Mouse (Mus musculus): ENCODE data around the gene Tmem206. TPM values are rescaled to one million over a fixed set of nuclear protein-coding genes. Genes with fewer than 3 reads are reported as not detected.

Gene Tmem206
- 3.4 TPM in 1 of 2 replicates, not detected in the other for polyA plus RNA-seq (2012; ENCODE audit: insufficient read depth, low replicate concordance)

DNA sequence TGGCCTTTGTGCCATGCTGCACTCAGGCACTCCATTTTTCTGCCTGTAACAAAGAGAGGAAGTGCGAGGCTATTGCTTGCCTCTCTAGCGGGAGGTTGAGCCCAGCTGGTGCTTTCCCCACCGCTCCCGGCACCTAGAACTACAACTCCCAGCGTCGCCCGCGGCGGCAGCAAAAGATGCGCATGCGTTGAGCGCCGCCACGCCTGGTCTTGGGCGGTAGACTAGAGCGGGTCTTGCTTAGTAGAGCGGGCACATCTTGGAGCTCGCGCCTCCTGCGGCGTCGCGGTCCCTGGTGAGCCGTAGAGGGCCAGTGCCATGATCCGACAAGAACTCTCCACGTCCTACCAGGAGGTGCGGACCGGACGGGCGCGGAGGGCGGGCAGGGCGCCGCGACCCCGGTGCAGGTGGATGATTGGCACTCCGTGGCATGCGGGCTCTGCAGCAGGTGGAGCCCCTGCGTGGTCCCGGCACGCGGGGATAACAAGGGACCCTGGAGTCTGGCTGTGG, at the start of gene Tmem206:
Gene Tmem206 (plus strand): TSS at position 187 of the 507 bp plus-strand sequence.
- Histone ChIP-seq H3K27me3 (replicated peaks) (peaks cover 24% of the 10 kb centered on the region), H3K9me3 (peaks cover 1% of the 10 kb centered on the region; the same call in 1 of the 2 replicates), H3K4me1 (peaks cover 41% of the 10 kb centered on the region), H3K4me3 (replicated peaks) (peak within 1 kb of the TSS; percentile 99), H3K36me3 (replicated peaks; ENCODE audit: low read length) (peaks cover 11% of the 10 kb centered on the region)
- TF ChIP-seq GATA1 (IDR thresholded peaks at IDR 0.05; ENCODE audit: borderline replicate concordance, low read length) (no peak), FLI1 (IDR thresholded peaks at IDR 0.05; ENCODE audit: low read length) (no peak)

DNA sequence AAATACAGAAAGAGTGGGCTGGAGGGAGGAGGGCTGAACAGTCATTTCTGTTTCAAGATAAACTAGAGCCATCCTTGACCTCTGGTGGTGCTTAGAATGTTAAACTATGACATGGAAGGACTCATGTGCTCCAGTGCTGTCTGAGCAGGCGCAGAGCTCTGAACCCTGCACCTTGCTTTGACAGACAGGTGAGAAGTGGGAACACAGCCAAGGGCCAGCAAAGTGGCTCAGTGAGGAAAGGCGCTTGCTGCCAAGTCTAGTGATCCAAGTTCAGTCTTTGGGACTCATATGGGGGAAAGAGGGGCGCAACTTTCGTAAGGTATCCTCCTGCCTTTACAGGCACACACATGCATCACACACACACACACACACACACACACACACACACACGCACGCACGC, 49.5 kb upstream of the Tmem206 start:
- Histone ChIP-seq H3K36me3 (replicated peaks; ENCODE audit: low read length) (no peaks in the 10 kb centered on the region), H3K27me3 (replicated peaks) (peaks cover 60% of the 10 kb centered on the region), H3K9me3 (peaks cover 6% of the 10 kb centered on the region), H3K4me1 (peaks cover 23% of the 10 kb centered on the region), H3K4me3 (replicated peaks) (no peak overlapping the region)
- TF ChIP-seq FLI1 (IDR thresholded peaks at IDR 0.05; ENCODE audit: low read length) (no peak), GATA1 (IDR thresholded peaks at IDR 0.05; ENCODE audit: borderline replicate concordance, low read length) (no peak)

DNA sequence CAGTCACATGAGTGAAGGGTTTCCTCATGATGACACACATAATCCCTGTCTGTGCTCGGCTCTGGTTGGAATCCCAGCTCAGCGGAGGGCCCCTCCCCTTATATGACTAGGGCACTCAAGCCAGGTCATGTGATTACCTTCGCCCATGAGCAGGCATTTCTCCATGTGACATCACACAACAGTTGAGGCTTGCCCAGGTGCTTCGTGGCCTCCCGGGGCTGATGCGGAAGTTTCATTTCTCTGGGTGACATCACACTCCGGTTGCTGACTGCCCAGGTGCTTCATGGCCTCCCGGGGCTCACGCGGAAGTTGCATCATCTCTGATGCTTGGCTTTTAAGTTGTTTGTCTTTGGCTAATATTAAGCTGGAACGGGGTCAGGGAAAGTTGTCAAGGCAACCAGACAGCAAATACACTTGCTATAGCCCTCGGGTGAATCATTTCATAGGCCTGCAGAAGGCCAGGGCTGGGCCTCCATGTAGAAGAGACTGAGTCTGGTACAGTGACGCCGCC, 48.1 kb upstream of the Tmem206 start:
- no peak overlapping the region for H3K4me3 ChIP-seq (replicated peaks)
- peaks cover 31% of the 10 kb centered on the region for H3K4me1 ChIP-seq
- TF ChIP-seq FLI1 (IDR thresholded peaks at IDR 0.05; ENCODE audit: low read length), result no peak
- no peak for TF ChIP-seq GATA1 (IDR thresholded peaks at IDR 0.05; ENCODE audit: borderline replicate concordance, low read length)
- H3K36me3 ChIP-seq (replicated peaks; ENCODE audit: low read length), result no peaks in the 10 kb centered on the region
- H3K27me3 ChIP-seq (replicated peaks), result peaks cover 49% of the 10 kb centered on the region
- 0 out of 2 replicates have a peak, but pooled peaks cover 2% of the 10 kb centered on the region for H3K9me3 ChIP-seq

DNA sequence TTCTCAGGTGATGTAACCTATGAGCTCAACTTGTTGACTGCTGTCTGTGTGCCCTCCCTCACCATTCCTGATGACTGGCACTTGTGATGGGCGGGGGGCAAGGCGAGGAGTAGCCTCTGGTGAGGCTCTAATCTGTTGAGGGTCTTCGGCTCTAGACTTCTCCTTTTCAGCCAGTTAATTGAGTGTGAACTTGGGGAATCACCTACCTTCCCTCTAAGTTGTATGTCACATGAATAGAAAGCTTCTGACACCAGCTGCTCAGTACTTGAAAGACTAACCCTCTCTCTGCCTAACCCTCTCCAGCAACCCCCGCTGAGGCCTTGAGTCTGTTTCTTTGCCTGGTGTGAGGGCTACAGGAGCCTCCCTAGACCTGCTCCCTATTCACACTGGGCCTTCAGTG, 47.4 kb upstream of the Tmem206 start:
- peaks cover 38% of the 10 kb centered on the region for H3K4me1 ChIP-seq
- H3K9me3 ChIP-seq, result 0 out of 2 replicates have a peak, but pooled peaks cover 2% of the 10 kb centered on the region
- H3K27me3 ChIP-seq (replicated peaks), result peaks cover 48% of the 10 kb centered on the region
- no peak for TF ChIP-seq FLI1 (IDR thresholded peaks at IDR 0.05; ENCODE audit: low read length)
- no peak for TF ChIP-seq GATA1 (IDR thresholded peaks at IDR 0.05; ENCODE audit: borderline replicate concordance, low read length)
- no peaks in the 10 kb centered on the region for H3K36me3 ChIP-seq (replicated peaks; ENCODE audit: low read length)
- H3K4me3 ChIP-seq (replicated peaks), result no peak overlapping the region

DNA sequence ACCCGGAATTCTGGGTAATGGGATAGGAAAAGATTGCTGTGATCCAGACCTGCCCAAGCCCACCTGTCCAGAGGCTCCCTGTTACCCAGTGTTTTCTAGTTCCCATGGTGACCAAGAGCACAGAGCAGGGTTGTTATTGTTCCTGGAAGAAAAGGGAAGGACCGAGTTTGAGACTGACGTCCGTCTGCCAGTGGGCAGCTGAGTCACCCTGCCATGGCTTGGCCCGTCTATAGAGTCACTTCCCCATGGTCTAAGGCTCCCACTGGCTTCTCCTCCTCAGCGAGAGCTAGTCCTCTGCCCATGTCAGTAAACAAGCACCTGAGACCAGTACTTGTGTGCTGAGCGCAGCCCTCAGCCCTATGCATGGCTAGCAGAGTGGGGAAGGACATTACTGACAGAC, 44.5 kb upstream of the Tmem206 start:
- Histone ChIP-seq H3K4me1 (peaks cover 31% of the 10 kb centered on the region), H3K9me3 (peaks cover 5% of the 10 kb centered on the region; the same call in 1 of the 2 replicates), H3K4me3 (replicated peaks) (peak overlapping the region; percentile 84), H3K27me3 (replicated peaks) (peaks cover 49% of the 10 kb centered on the region), H3K36me3 (replicated peaks; ENCODE audit: low read length) (no peaks in the 10 kb centered on the region)
- TF ChIP-seq FLI1 (IDR thresholded peaks at IDR 0.05; ENCODE audit: low read length) (no peak), GATA1 (IDR thresholded peaks at IDR 0.05; ENCODE audit: borderline replicate concordance, low read length) (no peak)

DNA sequence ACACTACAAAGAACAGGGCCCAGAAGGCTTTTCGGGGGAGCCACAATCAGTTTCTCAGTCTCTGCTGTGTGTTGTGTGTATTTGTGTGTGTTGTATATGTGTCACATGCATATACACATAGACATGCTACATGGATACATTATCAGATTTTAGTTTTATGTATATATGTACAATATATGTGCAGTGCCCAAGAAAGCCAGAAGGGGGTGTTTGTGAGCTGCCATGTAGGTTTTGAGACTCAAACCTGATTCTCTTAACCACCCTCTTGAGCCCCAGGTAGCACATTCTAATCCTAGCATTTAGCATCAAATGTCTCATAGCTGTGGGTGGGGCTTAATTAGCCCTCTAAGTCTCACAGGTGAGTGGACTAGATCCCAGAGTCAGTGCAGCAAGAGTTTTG, 43.4 kb upstream of the Tmem206 start:
- no peak for TF ChIP-seq GATA1 (IDR thresholded peaks at IDR 0.05; ENCODE audit: borderline replicate concordance, low read length)
- TF ChIP-seq FLI1 (IDR thresholded peaks at IDR 0.05; ENCODE audit: low read length), result no peak
- Histone ChIP-seq H3K4me3 (replicated peaks) (no peak overlapping the region), H3K9me3 (peaks cover 5% of the 10 kb centered on the region; the same call in 1 of the 2 replicates), H3K36me3 (replicated peaks; ENCODE audit: low read length) (no peaks in the 10 kb centered on the region), H3K4me1 (peaks cover 40% of the 10 kb centered on the region), H3K27me3 (replicated peaks) (peaks cover 46% of the 10 kb centered on the region)

DNA sequence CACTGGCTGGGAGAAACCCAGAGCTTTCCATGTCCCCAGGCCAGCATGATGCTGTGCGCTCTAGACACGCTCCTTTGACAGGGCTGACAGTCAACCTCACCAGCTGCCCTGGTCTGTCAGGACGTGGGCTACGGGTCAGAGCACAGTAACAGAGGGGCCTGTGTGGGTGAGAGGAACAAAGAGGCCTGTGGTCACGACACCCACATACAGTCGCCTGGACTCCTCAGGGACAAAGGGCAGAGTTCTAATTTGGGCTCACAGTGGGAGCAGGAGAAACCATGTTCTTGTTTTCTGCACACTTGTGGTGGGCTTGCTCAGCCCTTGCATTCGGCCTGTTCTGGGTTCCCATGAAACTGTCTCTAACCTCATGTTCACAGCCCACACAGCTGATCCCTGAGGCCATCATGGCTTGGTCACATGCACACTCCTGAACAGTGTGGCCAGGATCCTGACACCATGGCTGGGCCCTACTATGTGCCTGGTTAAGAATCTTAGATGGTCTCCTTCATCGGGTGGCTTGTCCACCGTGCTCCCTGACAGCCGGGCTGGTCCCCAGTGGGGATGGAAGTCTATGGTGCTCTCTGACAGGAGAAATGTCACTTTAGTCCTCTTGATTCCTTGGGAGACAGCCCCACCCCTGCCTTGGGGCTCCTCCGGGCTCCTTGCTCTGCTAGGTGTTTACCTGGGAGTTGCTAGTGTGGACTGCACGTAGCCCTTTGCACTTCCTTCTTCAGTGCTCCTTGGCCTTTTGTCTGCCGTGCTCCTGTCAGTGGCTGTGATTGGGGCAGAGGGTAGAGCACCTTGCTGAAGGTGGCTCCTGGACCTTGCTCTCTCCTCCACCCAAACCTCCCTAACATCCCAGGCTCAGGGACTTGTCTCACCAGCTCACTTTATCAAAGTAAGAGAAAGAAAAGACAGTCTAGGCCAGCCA, 42.3 kb upstream of the Tmem206 start:
- TF ChIP-seq FLI1 (IDR thresholded peaks at IDR 0.05; ENCODE audit: low read length) (no peak), GATA1 (IDR thresholded peaks at IDR 0.05; ENCODE audit: borderline replicate concordance, low read length) (no peak)
- H3K4me3 ChIP-seq (replicated peaks), result no peak overlapping the region
- peaks cover 45% of the 10 kb centered on the region for H3K27me3 ChIP-seq (replicated peaks)
- no peaks in the 10 kb centered on the region for H3K36me3 ChIP-seq (replicated peaks; ENCODE audit: low read length)
- peaks cover 5% of the 10 kb centered on the region; the same call in 1 of the 2 replicates for H3K9me3 ChIP-seq
- peaks cover 42% of the 10 kb centered on the region for H3K4me1 ChIP-seq

DNA sequence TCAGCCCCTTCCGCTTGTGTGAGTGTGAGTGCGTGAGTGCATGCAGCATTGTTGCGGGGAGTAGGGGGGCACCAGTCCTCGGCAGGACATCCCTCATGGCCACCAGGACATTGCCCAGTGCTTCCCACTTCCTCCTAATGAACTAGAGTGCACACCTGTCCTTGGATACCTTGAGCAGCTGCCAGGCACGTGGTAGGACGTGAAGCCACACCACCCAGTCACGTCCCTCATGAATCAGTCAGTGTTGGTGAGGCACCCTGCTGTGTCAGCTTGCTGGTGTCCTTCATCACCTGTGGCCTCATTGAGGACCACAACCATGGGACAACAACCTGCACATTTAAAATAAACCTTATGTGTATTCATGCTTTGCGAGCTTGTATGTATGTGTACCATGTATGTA, 41.2 kb upstream of the Tmem206 start:
- peaks cover 5% of the 10 kb centered on the region; the same call in 1 of the 2 replicates for H3K9me3 ChIP-seq
- TF ChIP-seq FLI1 (IDR thresholded peaks at IDR 0.05; ENCODE audit: low read length) (no peak), GATA1 (IDR thresholded peaks at IDR 0.05; ENCODE audit: borderline replicate concordance, low read length) (no peak)
- H3K4me3 ChIP-seq (replicated peaks), result peak overlapping the region; percentile 35
- H3K36me3 ChIP-seq (replicated peaks; ENCODE audit: low read length), result no peaks in the 10 kb centered on the region
- H3K4me1 ChIP-seq, result peaks cover 51% of the 10 kb centered on the region
- H3K27me3 ChIP-seq (replicated peaks), result peaks cover 45% of the 10 kb centered on the region

DNA sequence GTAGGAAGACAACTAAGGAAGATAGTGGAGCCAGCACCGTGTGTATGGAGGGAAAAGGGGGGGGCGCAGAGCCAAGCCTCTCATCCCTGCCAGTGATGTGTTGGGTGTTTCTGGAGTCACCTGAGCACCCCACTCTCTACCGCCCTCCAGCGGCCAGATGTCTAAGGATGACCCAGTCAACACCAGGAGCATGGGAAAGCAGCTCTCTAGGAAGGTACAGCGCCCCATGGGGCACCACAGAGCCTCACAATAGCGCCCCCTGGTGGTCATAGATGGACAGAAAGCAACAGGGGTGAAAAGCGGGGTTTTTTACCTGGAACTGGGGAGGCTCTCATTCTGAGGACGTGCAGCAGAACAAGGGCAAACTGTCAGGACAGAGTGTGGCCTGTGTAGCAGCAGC, 37.0 kb upstream of the Tmem206 start:
- Histone ChIP-seq H3K27me3 (replicated peaks) (peaks cover 51% of the 10 kb centered on the region), H3K36me3 (replicated peaks; ENCODE audit: low read length) (no peaks in the 10 kb centered on the region), H3K9me3 (peaks cover 3% of the 10 kb centered on the region; the same call in 1 of the 2 replicates), H3K4me3 (replicated peaks) (no peak overlapping the region), H3K4me1 (peaks cover 33% of the 10 kb centered on the region)
- TF ChIP-seq FLI1 (IDR thresholded peaks at IDR 0.05; ENCODE audit: low read length), result no peak
- TF ChIP-seq GATA1 (IDR thresholded peaks at IDR 0.05; ENCODE audit: borderline replicate concordance, low read length), result no peak

All from megakaryocyte, embryonic 14.5 days (primary cell).